Mouse (Mus musculus): ENCODE data around the gene Gigyf1.
A peak's percentile ranks its signal among the peaks of the same experiment; 100 is the strongest.

Gene Gigyf1

DNA sequence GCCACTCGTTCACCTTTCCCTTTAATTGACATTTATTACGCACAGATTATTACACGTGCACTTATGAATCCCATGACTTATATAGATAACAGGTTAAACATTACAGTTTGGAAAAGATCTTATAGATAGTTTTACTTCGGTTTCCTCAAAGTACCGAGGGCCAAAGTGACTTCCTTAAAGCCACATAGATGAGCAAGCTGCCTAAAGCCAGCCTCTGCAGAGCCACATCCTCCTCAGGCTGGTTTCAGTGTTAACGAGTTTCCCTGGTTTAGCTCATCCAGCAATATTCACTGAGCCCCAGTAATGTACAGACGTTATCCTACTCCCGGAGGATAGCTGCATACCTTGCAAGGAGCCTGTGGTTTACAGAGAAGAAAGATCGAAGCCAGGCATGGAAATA lies 17.0 kb downstream of the Gigyf1 start:
- DNase-seq = no peak

DNA sequence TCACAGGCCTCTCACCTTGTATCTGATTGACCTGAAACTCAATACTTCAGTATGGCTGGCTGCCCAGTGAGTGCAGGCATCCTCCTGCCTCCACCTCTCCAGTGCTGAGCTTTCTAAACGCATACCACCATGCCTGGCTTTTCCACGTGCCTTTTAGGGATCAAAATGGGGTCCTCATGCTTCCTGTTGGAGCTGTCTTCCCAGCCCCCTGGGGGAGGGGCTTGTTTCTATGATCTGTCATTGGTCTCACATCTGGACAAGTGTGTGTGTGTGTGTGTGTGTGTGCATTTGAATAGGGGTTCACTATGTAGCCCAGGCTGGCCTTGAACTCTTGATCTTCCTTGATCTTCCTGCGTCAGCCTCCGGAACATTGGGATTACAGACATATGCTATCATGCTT lies 19.1 kb downstream of the Gigyf1 start:
- no peak for DNase-seq

DNA sequence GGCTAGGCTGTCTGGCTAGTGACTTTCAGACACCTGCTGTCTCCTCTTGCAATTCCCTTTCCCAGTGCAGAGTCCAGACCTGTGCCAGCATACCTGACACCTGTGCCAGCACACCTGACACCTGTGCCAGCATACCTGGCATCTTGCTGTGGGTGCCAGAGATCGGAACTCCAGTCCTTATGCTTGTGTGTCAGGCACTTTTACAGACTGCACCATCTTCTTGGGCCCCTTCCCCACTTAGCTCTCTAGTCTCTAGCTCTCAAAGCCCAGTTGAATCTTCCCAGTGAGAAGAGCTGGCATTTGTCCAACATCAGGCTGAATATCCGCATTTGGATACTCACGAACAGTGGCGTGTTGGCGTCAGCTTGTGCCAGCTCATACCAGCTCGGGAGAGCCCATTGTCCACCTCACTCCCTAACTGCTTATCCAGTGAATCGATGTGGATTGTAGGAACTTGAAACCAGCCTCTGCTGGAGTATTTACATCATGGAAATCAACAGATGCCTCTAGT lies 21.0 kb downstream of the Gigyf1 start:
- no peak for DNase-seq

DNA sequence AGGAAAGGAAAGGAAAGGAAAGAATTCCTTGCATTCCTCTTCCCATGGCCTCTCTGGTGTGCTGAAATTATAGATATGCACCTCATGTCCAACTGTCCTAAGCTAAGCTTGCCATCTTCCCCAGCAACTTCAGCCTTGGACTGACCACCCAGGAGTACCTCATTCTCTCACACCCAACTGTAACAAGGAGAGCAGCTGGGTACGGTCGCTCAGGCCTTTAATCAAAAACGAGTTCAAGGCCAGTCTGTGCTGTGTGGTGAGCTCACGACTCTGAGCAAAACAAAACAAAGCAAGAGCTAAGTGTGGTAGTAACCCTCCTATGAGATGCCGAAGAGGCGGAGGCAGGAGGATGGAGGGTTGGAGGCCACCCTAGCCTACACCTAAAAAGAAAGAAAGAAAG lies 22.6 kb downstream of the Gigyf1 start:
- no peak for DNase-seq

DNA sequence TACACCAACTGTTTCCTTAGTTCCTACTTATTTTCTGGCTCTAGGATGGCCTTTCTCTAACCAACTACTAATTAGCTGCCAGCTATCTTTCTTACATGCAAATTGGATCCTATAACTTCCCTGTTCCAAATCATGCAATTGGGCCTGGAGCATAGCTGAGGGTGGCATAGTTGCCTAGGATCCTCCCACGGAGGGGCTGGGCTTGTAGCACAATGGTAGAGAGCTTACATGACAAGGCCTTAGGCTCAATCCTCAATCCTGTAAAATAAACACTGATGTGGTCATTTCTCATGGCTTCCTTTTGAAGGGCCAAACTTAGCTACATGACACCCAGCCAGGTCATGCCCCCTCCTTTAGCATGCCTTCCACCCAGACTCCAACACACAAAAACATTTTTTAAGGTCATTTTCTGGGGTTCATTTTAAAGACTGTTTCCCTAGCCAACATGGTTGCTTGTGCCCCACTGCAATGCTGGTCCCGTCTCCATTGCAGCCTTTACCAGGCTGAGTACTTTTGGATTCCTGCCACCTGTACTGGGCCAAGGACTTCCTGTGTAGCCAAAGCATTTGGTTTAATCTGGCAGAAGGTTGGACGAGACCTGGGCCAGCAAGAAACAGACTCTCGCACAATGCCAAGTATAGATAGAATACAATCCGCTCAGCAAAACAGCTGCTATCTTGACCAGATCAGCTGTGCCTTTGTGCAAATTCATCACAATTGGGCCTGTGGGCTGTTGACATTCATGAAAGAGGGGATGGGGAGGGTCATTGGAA lies 23.6 kb downstream of the Gigyf1 start:
- DNase-seq = no peak

DNA sequence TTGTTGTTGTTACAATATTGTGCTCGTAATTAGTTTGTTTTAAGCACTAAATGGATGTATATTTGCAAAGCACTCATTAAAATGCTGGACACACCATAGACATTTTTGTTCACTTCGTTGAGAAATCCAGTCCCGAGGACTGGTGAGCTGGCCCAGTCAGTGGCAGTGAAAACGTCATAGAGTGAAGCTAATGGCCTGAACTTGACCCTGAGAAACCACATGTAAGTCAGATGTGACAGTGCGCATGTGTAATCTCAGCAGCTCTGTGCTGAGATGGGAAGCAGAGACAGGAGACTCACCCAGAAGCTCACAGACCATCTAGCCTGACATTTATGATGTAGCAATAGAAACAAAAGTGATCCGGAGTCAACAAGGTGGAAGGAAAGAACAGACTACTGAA lies 26.6 kb downstream of the Gigyf1 start:
- DNase-seq = no peak

DNA sequence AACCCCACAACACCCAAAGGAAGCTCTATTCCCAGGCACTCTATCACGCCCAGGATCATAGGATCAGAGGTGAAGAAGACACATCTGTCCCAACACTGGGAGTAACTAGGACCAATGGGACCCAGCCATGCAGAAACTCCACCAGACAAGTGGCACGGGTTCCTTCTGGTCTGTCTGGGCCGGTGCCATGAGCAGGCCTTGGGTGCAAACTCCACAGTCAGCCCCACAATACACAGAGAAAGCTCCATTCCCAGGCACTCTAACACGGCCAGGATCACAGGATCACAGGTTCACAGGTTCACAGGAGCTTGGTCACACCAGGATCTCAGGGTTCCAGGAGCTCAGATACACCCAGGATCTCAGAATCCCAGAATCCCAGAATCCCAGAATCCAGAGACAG lies 27.2 kb downstream of the Gigyf1 start:
- DNase-seq = no peak

DNA sequence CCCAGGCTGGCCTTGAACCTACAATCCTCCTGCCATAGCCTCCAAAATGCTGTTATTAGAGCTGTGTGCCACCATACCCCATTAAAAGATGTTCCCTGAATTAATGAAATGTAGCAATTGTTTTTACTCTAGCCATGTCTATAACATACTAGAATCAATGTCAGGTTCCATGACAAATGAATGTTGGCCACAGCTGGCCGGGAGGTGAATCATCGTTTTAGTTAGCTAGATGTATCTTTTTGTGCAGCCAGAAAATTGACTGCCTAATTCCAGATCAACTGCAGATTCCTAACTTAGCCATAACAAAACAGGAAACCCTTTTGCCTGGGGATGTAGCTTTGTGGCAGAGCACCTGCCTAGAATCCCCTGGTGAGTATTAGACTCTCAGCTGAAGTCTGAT lies 31.5 kb downstream of the Gigyf1 start:
- no peak for DNase-seq

DNA sequence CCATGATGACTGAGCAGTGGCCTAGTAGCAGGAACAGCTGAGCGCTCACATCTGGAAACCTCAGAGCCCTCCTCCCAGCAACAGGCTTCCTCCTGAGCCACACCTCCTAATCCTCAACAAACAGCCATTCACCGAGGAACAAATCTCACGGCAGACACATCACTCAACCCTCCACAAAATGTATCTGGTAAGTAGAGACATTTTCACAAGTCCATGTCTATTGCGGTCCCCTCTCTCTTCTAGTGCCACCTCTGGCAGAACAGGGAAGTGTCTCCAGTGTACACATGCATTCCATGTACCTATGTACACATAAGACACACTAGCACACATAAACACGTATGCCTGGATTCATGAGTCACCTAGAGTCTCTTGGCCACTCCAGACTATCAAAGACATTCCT lies 32.8 kb downstream of the Gigyf1 start:
- DNase-seq = peak in 1 of 2 experiments; percentile 27

DNA sequence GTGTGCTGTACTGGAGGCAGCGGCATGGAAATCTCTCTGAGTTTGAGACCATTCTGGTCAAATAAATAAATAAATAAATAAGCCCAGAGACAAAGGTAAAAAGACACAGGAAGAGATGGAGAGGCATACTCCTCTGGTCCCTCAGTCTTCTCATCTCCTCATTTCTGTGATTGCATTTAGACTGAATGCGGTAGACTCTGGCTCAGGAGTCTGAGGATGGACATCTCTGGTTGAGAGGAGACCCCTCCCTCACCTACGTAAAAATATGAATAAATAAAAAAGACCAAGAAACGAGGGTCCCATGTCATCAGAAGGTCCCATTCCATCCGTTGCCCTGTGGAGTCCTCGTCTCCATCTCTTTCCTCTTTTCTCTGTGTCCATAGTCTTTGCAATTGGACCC lies 34.7 kb downstream of the Gigyf1 start:
- DNase-seq = no peak

DNA sequence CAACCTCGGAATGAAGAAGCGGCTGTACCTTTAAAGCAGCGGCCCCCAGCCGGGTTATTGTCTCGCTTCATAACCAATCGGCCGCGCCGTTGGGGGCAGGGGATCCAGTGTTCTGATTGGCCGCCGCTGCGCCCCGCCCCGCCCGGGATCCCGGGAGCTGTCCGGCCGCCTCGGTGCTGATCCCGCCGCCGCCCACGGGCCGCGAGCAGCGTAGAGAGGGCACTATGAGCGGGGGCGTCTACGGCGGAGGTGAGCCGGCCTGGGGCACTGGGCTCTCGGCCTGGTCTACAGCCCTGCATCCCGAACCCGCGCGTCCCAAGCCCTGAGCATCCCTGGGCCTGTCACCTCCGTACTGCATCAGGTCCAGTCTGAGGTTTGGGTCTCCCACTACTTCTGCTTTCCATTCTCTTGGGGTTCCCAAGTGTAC lies 35.1 kb downstream of the Gigyf1 start, which contains the start of gene Actl6b:
Actl6b (plus strand) TSS at position 107 of the 427 bp plus-strand sequence.
- peak; percentile 89 to 90 for DNase-seq

DNA sequence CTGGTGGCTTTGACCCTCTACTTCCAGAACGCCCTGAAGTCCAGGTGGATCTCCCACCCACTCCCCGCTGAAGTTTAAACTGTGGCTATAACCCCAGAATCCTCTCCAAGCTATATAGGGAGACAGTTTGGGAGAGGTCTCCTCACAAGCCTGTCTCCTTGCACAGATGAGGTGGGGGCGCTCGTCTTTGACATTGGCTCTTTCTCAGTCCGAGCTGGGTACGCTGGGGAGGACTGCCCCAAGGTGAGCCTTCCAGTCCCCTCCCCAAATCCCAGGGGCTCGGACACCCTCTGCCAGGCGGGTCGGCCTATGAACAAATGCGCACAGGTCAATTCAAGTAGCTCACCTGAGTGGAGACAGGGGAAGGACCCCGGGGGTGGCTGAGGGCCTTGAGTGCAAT lies 35.5 kb downstream of the Gigyf1 start:
- no peak for DNase-seq

DNA sequence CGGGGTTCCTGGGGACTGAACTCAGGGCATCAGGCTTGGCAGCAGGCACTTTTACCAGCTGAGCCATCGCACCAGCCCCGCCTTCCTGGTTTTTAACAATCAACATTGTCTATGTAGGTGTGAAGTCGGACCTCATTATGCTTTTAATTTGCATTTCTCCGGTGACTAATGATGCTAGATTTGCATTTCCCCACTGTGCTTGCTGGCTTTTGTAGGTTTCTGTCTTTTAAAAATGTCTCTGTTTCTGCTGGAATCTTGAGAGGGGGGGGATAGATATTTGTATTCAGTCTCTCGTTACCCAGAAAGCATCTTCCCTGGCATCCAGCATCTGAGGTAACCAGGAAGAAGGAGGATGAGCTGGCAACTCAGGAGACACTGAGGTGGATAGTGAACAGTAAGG lies 43.2 kb downstream of the Gigyf1 start:
- DNase-seq = no peak

DNA sequence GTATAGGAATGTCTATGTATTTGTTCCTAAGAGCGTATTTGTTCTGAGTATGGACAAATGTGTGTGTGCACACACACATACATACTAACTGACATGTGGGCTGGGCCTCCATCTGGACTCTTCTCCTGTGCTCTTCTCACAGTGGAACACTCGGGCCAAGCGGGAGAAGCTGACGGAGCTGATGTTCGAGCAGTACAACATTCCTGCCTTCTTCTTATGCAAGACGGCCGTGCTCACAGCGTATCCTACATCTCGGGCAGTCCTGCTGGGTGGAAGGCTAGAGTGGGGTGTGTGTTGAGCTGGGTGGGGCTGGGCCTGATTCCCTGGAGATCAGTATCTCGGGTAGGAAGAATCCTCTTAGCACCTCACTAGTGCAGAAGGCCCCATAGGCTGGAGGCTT lies 44.6 kb downstream of the Gigyf1 start:
- DNase-seq = no peak

DNA sequence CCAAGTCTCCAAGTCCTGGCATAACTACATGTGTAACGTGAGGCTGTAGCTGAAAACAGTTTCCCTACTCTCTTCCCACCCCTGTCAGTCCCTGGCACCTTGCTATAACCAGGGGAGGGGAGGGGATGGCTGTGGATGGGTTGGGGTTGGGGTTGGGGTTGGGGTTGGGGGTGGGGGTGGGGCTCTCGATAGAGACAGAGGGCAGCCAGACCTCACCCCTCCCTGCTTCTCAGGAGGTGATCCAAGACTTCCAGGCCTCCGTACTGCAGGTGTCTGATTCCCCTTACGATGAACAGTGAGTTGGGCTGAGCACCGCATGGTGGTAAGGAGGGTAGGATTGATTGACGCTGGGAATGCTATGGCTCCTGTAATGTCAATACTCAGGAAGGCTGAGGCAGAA lies 47.4 kb downstream of the Gigyf1 start:
- no peak for DNase-seq

DNA sequence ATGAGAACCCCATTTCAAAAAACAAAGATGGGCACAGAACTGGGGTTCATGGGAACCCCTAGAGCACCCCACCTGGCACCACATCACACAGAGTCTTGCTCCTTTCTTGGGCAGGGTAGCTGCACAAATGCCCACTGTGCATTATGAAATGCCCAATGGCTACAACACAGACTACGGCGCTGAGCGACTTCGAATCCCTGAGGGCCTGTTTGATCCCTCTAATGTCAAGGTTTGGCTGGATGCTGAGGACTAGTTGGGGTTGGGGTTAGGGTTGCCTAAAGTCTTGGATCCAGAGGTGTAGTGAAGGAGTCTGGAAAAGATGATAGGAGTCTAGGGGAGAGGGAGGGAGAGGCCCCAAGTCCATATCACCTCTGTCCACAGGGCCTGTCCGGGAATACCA lies 48.1 kb downstream of the Gigyf1 start:
- DNase-seq = no peak

DNA sequence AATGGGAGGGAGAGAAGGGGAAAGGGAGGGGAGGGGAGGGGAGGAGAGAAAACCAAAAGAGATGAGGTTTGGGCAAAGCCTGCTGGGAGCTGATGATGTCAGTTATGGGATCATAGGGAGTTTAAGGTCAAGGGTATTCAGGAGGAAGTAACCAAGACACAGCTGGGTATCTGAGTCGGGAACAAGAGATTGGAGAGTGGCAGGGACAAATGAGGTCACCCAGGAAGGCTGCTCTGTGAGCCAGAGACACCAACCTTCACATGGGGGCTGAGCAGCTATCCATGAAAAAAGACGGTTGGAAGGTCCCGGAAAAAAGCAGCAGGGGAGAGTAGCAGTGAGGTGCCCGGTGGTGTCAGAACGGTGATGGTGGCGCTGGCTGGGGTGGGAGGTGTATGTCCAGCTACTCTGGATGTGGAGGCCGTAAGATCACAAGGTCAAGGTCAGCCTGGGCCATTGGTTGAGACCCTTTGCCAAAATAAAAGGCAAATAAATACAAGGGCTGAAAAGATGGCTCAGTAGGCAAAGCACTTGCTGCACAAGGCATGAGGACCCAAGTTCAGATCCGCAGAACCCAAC lies 50.0 kb downstream of the Gigyf1 start:
- DNase-seq = no peak

DNA sequence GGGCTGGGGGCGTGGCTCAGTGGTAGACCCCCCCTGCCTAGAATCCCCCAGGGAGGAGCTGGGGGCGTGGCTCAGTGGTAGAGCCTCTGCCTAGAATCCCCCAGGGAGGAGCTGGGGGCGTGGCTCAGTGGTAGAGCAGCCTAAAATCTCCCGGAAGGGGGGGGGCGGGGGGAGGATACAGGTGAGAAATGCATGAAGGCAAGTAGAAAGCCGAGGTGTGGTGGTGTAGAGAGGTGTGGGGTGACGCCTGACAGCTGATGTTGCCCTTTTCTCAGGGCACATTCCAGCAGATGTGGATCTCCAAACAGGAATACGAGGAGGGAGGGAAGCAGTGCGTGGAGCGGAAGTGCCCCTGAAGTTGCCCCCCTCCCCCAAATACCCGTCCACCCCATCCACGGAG lies 50.7 kb downstream of the Gigyf1 start:
- DNase-seq = no peak

DNA sequence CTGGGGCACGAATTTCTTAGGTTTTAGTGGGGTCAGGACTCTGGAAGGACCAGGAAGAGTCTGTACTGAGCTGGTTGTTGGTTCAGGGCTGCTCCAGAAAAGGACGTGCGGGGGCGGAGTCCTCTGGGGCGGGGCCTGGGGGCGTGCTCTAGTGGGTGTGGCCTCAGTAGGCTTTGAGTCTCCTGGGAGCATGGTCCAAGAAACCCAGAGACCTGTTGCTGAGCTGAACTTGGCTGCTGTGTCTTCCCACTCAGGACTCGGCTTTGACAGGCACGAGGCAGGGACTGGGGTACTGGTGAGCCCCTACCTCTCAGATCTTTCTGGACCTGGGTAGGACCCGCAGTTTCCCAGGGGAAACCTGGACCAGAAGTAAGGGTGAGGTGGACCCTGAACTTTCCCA lies 51.3 kb downstream of the Gigyf1 start, which contains the start of gene Tfr2:
Tfr2 (plus strand) TSS at position 176 of the 400 bp plus-strand sequence.
- peak; percentile 60 to 74 for DNase-seq

DNA sequence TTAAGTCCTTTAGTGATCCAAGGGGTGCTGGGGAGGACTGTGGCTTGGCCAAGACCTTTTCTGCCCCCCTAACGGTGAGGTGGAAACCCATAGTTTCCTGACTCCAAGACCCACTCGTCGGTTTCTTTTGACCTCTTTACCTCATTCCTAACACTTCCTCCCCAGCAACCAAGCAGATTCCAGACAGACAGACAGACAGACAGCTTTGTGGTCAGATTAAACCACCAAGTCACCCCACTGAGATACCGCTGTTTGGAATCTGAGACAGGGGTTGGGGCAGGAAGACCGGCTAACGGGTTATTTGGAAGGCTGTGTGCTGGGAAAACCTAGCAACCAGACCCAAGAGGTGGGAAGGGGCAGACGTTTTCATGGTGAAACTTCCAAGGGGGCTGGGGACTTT lies 51.8 kb downstream of the Gigyf1 start:
- no peak for DNase-seq

DNA sequence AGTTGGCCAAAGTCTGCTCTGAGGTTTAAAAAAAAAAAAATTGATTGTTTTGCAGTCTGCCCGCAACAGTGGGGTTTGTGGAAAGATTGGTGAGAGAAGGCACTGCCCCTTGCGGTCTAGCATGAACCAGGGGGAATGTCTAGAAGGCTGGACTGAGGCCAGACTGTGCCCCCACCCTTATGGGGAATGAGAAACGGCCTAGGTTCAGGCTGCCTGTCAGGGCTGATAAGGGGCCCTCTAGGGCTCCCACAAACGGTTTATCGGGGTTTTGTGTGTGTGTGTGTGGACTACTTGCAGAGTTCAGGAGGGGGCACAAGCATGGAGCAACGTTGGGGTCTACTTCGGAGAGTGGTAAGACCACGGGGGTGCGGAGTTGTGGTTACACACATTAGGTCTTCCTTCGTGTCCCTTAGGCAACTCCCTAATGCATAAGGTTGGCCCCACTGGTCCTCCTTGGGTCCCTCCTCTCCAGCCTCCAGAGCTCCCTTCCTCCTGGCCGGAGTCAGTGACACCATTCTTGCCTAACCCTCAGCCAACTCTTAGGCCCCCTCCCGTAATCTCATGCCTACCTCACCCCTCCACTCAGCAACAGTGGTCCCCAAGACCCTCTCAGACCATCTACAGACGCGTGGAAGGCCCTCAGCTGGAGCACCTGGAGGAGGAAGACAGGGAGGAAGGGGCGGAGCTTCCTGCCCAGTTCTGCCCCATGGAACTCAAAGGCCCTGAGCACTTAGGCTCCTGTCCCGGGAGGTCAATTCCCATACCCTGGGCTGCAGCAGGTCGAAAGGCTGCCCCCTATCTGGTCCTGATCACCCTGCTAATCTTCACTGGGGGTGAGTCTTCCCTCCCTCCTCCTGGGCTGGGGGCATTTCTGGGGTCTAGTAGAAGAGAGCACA lies 52.6 kb downstream of the Gigyf1 start:
- DNase-seq = no peak

DNA sequence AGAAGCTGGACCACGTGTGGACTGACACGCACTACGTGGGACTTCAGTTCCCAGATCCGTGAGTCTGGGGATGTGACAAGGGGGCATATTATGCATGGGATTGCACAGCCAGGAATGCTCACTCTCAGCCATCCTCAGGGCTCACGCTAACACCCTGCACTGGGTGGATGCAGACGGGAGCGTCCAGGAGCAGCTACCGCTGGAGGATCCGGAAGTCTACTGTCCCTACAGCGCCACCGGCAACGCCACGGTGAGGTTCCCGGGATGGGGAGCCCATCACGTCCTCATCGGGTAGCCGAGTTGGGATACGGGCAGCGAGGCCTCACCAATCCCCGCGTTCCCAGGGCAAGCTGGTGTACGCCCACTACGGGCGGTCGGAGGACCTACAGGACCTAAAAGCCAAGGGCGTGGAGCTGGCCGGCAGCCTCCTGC lies 56.1 kb downstream of the Gigyf1 start:
- peak; percentile 47 to 64 for DNase-seq

All from kidney, postnatal 4 days (tissue).